Mouse (Mus musculus): Measurements from ENCODE around the gene Acad11. TPM values are rescaled to one million over a fixed set of nuclear protein-coding genes. Genes with fewer than 3 reads are reported as not detected.

The Acad11 gene
- polyA plus RNA-seq, 1 experiment from 2014 or later = 44.8 TPM

DNA sequence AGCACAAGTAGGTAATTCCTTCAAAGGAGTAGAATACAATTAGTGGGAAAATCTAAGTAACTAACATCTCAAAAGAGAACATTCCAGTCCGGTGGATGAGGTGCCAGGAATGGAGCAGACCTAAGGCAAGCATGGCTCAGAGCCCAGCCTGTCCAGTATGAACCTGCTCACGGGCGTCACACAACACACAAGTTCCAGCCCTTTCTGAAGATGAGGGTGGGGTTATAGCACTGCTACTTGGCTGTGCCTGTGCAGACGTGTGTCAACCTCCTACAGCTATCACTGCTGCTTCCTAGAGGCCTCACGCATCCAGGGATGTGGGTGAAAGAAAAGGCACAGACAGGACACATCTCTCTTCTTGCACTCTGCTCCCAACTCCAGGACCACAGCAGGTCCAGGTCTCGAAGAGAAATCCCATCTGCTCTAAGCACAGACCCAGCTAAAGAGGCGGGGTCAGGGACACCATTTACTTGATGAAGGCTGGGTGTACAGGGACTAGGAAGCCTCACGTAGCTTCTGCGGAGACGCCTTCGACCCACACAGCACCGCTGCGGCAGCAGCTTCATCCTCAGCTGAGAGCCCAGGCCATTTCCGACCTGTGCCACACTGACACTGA lies 92.0 kb downstream of the Acad11 start:
- no peaks in the 10 kb centered on the region for H3K27me3 ChIP-seq (replicated peaks; ENCODE audit: control insufficient read depth, insufficient read depth, low read length)
- 95% methylated on average over 14 of the region's 14 CpGs for WGBS
- H3K4me2 ChIP-seq (ENCODE audit: low read depth, low read length) = no peak overlapping the region
- no peaks in the 10 kb centered on the region for H3K9me3 ChIP-seq (ENCODE audit: control insufficient read depth, low read length)
- H3K4me3 ChIP-seq (ENCODE audit: low read length) = no peak overlapping the region
- no peaks in the 10 kb centered on the region for H3K4me1 ChIP-seq (ENCODE audit: control insufficient read depth, insufficient read depth, low read length)
- H3K36me3 ChIP-seq (ENCODE audit: control insufficient read depth, insufficient read depth, low read length) = peaks cover 23% of the 10 kb centered on the region
- no peak for ATAC-seq
- H3K9ac ChIP-seq (ENCODE audit: low read depth, low read length) = no peak overlapping the region
- H3K27ac ChIP-seq (ENCODE audit: low read length) = no peak overlapping the region

DNA sequence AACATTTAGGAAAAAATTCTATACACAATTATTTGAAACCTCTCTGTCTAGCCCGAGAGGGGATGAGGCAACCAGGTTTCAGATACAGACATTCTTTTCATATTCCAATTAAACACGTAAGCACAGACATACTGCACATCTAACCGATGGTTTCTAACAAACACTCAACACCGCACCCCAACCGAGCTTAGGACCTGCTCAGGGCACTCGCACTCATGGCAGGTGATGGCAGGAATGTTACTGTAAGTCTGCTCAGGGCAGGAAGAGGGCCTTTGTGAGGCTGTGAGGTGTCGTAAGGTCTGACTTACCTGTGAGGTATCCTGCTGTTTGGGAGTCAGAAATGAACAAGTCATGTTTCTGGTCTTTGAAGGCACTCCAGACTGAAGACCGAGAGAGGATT lies 93.3 kb downstream of the Acad11 start:
- Histone ChIP-seq H3K4me2 (ENCODE audit: low read depth, low read length) (no peak overlapping the region), H3K4me3 (ENCODE audit: low read length) (no peak overlapping the region), H3K27ac (ENCODE audit: low read length) (no peak overlapping the region), H3K9ac (ENCODE audit: low read depth, low read length) (no peak overlapping the region), H3K36me3 (ENCODE audit: control insufficient read depth, insufficient read depth, low read length) (peaks cover 22% of the 10 kb centered on the region), H3K4me1 (ENCODE audit: control insufficient read depth, insufficient read depth, low read length) (no peaks in the 10 kb centered on the region), H3K27me3 (replicated peaks; ENCODE audit: control insufficient read depth, insufficient read depth, low read length) (no peaks in the 10 kb centered on the region), H3K9me3 (ENCODE audit: control insufficient read depth, low read length) (no peaks in the 10 kb centered on the region)
- no peak for ATAC-seq
- 93% methylated on average over 8 of the region's 8 CpGs for WGBS

DNA sequence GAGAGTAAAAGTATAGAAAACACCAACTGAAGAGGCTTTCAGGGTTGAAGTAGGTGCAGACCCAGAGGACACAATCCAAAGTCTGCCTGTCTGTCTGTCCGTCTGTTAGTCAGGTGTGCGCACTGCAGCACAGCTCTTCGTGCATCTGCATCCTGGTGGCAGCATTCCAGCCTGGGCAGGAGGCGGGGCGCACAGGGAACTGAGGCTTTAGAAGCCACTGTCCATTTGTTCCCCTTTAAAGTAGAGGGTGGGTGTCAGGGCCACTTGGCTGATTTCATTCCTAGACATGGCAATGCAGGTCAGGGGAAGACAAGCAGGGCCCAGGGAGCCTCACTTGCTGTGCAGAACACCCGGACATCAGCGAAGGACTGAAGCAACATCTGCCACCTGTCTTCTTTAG lies 94.1 kb downstream of the Acad11 start:
- no peak overlapping the region for H3K4me3 ChIP-seq (ENCODE audit: low read length)
- H3K9me3 ChIP-seq (ENCODE audit: control insufficient read depth, low read length) = no peaks in the 10 kb centered on the region
- H3K9ac ChIP-seq (ENCODE audit: low read depth, low read length) = no peak overlapping the region
- WGBS = 90% methylated on average over 7 of the region's 7 CpGs
- no peaks in the 10 kb centered on the region for H3K4me1 ChIP-seq (ENCODE audit: control insufficient read depth, insufficient read depth, low read length)
- H3K27ac ChIP-seq (ENCODE audit: low read length) = no peak overlapping the region
- no peaks in the 10 kb centered on the region for H3K27me3 ChIP-seq (replicated peaks; ENCODE audit: control insufficient read depth, insufficient read depth, low read length)
- ATAC-seq = no peak
- H3K4me2 ChIP-seq (ENCODE audit: low read depth, low read length) = no peak overlapping the region
- peaks cover 22% of the 10 kb centered on the region for H3K36me3 ChIP-seq (ENCODE audit: control insufficient read depth, insufficient read depth, low read length)

DNA sequence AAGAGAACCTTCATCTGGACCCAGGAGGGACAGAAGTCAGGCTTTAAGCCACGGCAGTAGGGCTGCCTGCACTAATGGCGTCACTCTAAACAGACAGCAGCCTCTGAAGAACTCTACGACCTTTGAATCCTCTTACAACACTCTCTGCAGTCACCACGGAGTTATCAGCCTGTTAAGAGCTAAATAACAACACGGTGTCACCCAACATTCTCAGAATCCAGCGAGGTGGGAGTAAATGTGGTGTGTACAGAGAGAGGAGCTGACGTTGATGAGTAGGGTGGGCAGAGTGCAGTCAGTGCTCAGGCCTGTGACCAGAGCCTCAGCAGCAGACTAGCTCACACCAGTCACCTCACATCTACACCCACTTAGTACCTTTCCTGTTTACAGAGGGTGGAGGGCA lies 97.9 kb downstream of the Acad11 start:
- Histone ChIP-seq H3K9me3 (ENCODE audit: control insufficient read depth, low read length) (no peaks in the 10 kb centered on the region), H3K4me2 (ENCODE audit: low read depth, low read length) (no peak overlapping the region), H3K4me1 (ENCODE audit: control insufficient read depth, insufficient read depth, low read length) (no peaks in the 10 kb centered on the region), H3K27me3 (replicated peaks; ENCODE audit: control insufficient read depth, insufficient read depth, low read length) (no peaks in the 10 kb centered on the region), H3K4me3 (ENCODE audit: low read length) (no peak overlapping the region), H3K36me3 (ENCODE audit: control insufficient read depth, insufficient read depth, low read length) (peaks cover 24% of the 10 kb centered on the region), H3K9ac (ENCODE audit: low read depth, low read length) (no peak overlapping the region), H3K27ac (ENCODE audit: low read length) (no peak overlapping the region)
- peak; percentile 72; the same call in 1 of the 2 replicates for ATAC-seq
- WGBS = 69% methylated on average over 7 of the region's 7 CpGs

DNA sequence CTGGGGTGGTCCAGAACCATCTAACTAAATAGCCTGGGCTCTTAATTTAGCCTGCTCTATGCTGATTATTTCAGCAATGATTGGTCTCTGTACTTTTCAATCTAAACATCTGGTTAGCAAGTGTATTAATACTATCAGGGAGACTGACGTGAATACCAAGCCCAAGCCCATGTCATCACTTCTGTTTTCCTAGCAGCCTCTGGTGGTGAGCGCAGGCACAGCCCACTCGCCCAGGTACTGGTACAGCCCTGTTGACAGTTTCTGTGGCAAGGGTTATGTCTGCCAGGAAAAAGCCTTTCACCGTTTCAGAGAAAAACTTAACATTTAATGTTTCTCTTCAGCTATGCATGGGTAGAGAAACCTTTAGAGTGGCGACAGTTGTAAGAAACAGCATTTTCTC lies 101.0 kb downstream of the Acad11 start:
- Histone ChIP-seq H3K9ac (ENCODE audit: low read depth, low read length) (no peak overlapping the region), H3K27ac (ENCODE audit: low read length) (no peak overlapping the region), H3K27me3 (replicated peaks; ENCODE audit: control insufficient read depth, insufficient read depth, low read length) (no peaks in the 10 kb centered on the region), H3K4me1 (ENCODE audit: control insufficient read depth, insufficient read depth, low read length) (no peaks in the 10 kb centered on the region), H3K36me3 (ENCODE audit: control insufficient read depth, insufficient read depth, low read length) (peaks cover 17% of the 10 kb centered on the region), H3K4me2 (ENCODE audit: low read depth, low read length) (no peak overlapping the region), H3K9me3 (ENCODE audit: control insufficient read depth, low read length) (no peaks in the 10 kb centered on the region), H3K4me3 (ENCODE audit: low read length) (no peak overlapping the region)
- WGBS = 85% methylated on average over 5 of the region's 5 CpGs
- no peak for ATAC-seq

DNA sequence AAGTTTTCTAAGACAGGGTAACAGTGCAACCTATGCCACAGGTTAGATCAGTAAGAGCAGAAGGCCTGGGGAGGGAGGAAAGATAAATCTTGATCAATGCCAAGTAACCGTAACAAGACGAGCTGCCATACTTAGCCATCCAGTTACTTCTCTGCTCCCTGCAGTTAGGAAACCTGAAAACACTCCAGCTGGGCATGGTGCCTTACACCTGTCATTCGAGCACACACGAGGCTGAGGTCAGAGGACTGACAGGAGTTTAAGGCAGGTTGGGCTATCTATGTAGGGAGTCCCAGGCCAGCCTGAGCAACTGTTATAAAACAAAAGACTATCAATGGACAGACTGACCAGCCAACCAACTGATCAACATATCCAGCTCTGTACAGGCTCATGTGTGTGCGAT lies 102.7 kb downstream of the Acad11 start:
- no peak overlapping the region for H3K4me3 ChIP-seq (ENCODE audit: low read length)
- 94% methylated on average over 5 of the region's 5 CpGs for WGBS

DNA sequence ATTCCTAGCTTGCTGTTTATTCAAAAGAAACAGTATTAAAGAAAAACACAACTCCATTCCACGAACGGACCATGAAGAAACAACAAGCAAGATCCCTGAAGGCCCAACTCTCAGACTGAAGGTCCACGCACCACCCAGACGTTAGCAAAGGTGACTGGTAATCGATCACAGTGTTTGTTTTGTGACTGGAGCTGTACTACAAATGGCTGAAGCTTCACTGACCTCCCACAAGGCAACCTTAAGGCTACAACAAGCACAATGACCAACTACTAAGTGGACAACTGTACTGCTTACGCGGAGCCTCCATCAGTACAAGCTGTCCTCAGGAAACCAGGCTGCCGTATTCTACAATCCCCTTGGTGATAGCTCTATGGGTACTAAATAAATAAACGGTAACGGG lies 106.8 kb downstream of the Acad11 start:
- Histone ChIP-seq H3K27ac (ENCODE audit: low read length) (no peak overlapping the region), H3K4me2 (ENCODE audit: low read depth, low read length) (no peak overlapping the region), H3K36me3 (ENCODE audit: control insufficient read depth, insufficient read depth, low read length) (peaks cover 11% of the 10 kb centered on the region), H3K4me3 (ENCODE audit: low read length) (no peak overlapping the region), H3K9me3 (ENCODE audit: control insufficient read depth, low read length) (no peaks in the 10 kb centered on the region), H3K9ac (ENCODE audit: low read depth, low read length) (no peak overlapping the region), H3K27me3 (replicated peaks; ENCODE audit: control insufficient read depth, insufficient read depth, low read length) (no peaks in the 10 kb centered on the region), H3K4me1 (ENCODE audit: control insufficient read depth, insufficient read depth, low read length) (no peaks in the 10 kb centered on the region)
- no peak for ATAC-seq
- 92% methylated on average over 10 of the region's 10 CpGs for WGBS

More for the DNA sequence above, 102.7 kb downstream of the Acad11 start:
- Histone ChIP-seq H3K27ac (ENCODE audit: low read length) (no peak overlapping the region), H3K9me3 (ENCODE audit: control insufficient read depth, low read length) (no peaks in the 10 kb centered on the region), H3K27me3 (replicated peaks; ENCODE audit: control insufficient read depth, insufficient read depth, low read length) (no peaks in the 10 kb centered on the region), H3K4me2 (ENCODE audit: low read depth, low read length) (no peak overlapping the region), H3K36me3 (ENCODE audit: control insufficient read depth, insufficient read depth, low read length) (peaks cover 17% of the 10 kb centered on the region), H3K4me1 (ENCODE audit: control insufficient read depth, insufficient read depth, low read length) (no peaks in the 10 kb centered on the region), H3K9ac (ENCODE audit: low read depth, low read length) (no peak overlapping the region)
- ATAC-seq = no peak

DNA sequence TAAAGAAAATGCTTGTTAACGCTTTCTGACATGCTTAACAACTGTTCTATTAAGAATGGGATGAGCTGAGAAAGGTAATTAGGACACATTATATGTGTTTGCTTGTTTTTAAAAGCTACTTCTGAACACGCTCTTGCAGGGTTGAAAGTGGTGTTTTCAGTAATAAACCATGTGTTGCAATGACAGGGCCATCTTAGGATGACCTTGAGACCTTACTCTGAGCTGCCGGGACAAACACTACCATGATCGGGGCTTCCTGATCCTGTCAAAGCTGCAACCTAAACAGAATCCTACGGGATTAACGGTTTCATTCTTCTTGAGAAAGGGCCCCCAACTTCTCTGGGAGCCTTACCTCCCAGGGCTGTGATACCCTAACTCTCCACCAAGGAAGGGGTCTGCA lies 108.5 kb downstream of the Acad11 start:
- H3K4me2 ChIP-seq (ENCODE audit: low read depth, low read length) = no peak overlapping the region
- H3K36me3 ChIP-seq (ENCODE audit: control insufficient read depth, insufficient read depth, low read length) = no peaks in the 10 kb centered on the region; the same call in none of the 2 replicates
- 87% methylated on average over 6 of the region's 6 CpGs for WGBS
- no peaks in the 10 kb centered on the region for H3K4me1 ChIP-seq (ENCODE audit: control insufficient read depth, insufficient read depth, low read length)
- no peak overlapping the region for H3K9ac ChIP-seq (ENCODE audit: low read depth, low read length)
- H3K27ac ChIP-seq (ENCODE audit: low read length) = no peak overlapping the region
- ATAC-seq = no peak
- no peak overlapping the region for H3K4me3 ChIP-seq (ENCODE audit: low read length)
- no peaks in the 10 kb centered on the region for H3K27me3 ChIP-seq (replicated peaks; ENCODE audit: control insufficient read depth, insufficient read depth, low read length)
- no peaks in the 10 kb centered on the region for H3K9me3 ChIP-seq (ENCODE audit: control insufficient read depth, low read length)

DNA sequence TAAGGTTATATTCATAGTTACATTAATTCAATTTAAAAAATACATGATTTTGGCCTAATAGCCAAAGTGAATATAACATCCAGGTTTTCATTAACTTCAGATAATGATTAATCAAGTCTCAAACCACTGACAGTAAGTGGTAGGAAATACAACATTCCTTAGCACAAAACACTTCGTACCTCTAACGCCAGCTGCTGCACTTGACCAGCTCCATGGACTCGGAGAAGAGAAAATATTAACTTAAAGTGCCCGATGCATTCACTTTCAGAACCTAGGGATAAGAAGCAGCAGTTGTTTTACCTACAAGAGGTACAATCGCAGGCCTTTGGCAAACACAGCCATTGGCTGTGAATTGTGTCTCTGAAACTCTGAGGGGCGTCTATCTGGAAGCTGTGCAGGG lies 109.2 kb downstream of the Acad11 start:
- H3K4me1 ChIP-seq (ENCODE audit: control insufficient read depth, insufficient read depth, low read length) = no peaks in the 10 kb centered on the region
- H3K9ac ChIP-seq (ENCODE audit: low read depth, low read length) = no peak overlapping the region
- H3K27ac ChIP-seq (ENCODE audit: low read length) = no peak overlapping the region
- H3K9me3 ChIP-seq (ENCODE audit: control insufficient read depth, low read length) = no peaks in the 10 kb centered on the region
- H3K27me3 ChIP-seq (replicated peaks; ENCODE audit: control insufficient read depth, insufficient read depth, low read length) = no peaks in the 10 kb centered on the region
- ATAC-seq = no peak
- 89% methylated on average over 6 of the region's 6 CpGs for WGBS
- H3K4me2 ChIP-seq (ENCODE audit: low read depth, low read length) = no peak overlapping the region
- no peaks in the 10 kb centered on the region; the same call in none of the 2 replicates for H3K36me3 ChIP-seq (ENCODE audit: control insufficient read depth, insufficient read depth, low read length)
- H3K4me3 ChIP-seq (ENCODE audit: low read length) = no peak overlapping the region
